Mouse (Mus musculus) MEL-GATA-1-ER (cell line): ENCODE data around the gene Auts2.

Source experiments
- DNase-seq: peaks from one replicate; pipeline ENCODE4 v3.0.0-alpha.2; 2012; ENCODE audit warnings: low read depth; ENCODE audit errors: extremely low read depth

Gene Auts2

GRCm38 (mm10) chr5:132268351-132268967 lies 274.7 kb downstream of the Auts2 start:
- no peak for DNase-seq

GRCm38 (mm10) chr5:132265015-132265414 lies 278.1 kb downstream of the Auts2 start:
- no peak for DNase-seq

DNA sequence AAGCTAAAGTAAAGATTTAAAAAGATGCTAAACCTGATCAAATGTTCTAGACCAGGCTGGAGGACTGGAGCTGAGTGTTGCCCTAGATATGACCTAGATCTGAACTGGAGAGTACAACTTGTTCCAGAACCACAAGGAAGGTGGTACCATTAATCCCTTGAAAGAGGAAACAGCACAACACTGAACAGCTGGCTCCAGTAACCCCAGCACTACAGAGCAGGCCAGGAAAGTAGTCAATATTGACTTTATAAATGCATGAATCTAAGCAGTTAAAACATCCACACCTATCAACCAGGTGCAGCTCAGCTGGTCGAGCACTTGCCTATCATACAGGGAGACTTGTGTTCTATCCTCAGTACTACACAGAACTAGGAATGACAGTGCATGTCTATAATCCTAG lies 281.4 kb downstream of the Auts2 start:
- no peak for DNase-seq

DNA sequence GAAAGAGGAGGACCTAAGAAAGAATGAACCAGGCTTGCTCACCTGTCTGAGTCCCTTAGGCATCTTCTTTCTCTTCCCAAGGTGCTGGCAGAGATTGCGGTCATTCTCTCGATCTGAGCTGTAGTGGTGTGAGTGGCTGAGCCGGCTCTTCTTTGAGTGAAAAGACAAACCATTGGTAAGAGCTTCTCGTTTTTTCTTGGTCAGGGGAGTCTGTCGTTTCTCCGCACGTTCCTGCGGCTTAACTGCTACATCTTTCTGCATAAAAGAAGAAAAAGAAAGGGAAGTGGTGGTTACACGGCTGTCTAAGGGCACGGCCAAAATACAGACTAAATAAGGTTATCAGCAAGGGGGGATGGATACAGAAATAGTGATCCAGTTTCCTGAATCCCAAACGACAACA lies 284.3 kb downstream of the Auts2 start:
- DNase-seq = no peak

- no peak for DNase-seq
Measured at GRCm38 (mm10) chr5:132255579-132255978, 287.6 kb downstream of the Auts2 start.

GRCm38 (mm10) chr5:132249523-132249922 lies 293.6 kb downstream of the Auts2 start:
- DNase-seq = no peak

DNA sequence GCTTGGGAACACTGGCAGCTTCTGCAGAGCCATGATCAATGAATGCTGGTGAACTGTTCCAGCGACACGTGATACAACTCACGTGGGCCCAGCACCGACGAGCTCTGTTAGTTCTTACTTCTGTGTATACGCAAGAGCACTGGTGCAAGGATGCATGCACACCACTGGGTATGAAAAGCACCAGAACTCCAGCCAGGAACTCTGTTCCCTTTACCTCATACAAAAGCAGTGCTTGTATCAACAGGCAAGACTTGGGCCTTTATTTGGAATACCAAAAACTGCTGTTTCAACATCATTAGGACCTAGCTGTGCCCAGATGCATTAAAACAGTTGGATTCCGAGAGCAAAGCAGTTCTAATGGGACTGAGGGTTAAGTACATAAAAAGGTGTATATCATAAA lies 295.1 kb downstream of the Auts2 start:
- no peak for DNase-seq

- DNase-seq = no peak
Measured at GRCm38 (mm10) chr5:132235460-132235859, 307.7 kb downstream of the Auts2 start.

- DNase-seq = no peak
Measured at GRCm38 (mm10) chr5:132234471-132234870, 308.7 kb downstream of the Auts2 start.

GRCm38 (mm10) chr5:132231280-132232047 lies 311.7 kb downstream of the Auts2 start:
- DNase-seq = no peak

- no peak for DNase-seq
Measured at GRCm38 (mm10) chr5:132229644-132230357, 313.3 kb downstream of the Auts2 start.

DNA sequence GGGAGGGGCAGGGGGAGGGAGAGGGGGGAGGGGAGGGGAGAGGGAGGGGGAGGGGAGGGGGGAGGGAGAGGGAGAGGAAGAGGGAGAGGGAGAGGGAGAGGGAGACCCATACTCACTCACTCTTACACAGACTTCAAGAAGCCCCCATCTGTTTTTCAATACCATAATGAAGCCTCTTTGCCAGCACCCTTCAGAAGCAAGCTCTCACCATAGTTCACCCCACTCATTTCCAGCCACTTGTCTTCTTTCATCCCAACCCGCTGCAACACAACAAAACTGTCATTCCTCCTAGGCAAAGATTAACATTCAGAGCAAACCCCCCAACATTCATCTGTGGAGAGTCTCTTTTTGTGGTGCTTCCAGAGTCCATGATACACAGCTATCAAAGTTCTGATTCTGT lies 314.1 kb downstream of the Auts2 start:
- no peak for DNase-seq

DNA sequence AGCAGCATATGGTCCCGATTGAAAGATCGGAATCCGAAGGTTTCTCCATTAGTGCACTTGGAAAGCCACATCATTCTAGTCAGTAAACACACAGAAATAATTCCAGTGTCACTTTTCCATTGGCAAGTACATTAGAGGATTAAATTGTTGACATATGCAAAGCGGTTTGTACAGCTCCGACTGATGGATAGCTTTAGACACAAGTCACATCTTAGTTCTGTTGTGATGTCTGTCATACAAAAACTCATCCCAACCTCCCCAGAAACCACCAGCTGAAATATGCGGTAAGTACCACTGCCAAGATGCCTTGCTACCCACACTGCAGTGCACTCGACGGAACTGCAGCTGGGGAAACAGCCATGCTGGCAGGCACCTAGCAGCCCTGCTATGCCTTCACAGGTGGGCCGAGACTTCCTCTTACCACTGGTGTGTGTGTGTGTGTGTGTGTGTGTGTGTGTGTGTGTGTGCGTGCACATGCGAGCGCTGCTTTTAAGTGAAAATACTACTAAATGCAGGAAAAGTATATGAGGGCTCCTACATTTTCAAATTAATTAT lies 322.7 kb downstream of the Auts2 start:
- DNase-seq = no peak

DNA sequence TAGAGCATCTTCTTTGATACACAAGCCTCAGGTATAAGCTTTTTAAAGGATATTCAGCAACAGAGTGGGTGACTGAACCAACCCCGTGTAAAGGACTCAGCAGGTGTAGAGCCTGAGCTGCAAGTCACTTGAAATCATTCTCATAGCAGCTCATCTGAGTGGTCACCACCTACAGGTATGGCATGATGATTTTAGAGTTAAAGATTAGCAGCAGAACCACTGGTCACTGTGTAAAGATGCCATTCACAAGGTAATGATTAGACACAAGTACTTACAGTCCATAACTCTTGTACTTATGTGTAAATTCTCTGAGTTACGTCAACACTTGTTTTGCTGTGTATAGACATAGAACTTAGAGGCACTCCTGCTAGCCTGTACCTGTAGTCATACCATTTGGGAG lies 327.0 kb downstream of the Auts2 start:
- no peak for DNase-seq

DNA sequence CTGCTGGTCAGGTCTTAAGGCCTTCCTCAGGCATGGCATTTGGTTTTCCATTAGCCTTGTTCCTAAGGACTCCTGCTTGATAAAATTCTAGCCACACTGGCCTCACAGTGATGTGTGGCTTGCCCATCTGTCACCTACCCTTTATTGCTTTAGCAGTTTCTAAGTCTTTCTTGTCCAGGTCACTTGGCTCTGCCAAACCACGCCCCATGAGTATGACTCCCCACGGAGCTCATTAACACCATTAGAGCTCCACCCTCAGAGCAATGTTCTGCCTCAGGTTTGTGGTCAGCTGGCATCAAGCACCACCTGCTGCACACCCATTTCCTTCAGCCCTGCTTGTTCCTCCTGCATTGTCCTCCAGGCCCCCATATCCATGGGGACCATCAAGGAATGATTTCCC lies 330.7 kb downstream of the Auts2 start:
- DNase-seq = no peak

GRCm38 (mm10) chr5:132209694-132210093 lies 333.4 kb downstream of the Auts2 start:
- no peak for DNase-seq

DNA sequence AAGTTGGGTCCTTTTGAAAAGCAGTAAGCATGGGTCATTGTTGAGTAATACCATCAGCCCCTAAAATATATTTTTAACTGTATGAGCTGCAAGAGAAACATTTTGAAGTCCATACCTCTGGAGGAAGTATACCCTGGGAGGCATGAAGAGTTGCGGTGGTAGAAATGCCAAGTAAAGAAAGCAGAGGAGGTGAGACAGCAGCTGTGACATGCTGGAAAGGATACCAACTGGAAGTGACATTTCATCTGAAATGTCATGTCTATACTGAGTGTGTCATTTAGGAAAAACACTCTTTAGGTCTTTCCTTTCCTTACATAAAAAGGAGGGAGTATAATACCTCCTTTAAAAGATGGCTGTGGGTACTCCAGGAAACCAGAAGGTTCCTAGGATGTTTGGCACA lies 336.9 kb downstream of the Auts2 start:
- DNase-seq = no peak

DNA sequence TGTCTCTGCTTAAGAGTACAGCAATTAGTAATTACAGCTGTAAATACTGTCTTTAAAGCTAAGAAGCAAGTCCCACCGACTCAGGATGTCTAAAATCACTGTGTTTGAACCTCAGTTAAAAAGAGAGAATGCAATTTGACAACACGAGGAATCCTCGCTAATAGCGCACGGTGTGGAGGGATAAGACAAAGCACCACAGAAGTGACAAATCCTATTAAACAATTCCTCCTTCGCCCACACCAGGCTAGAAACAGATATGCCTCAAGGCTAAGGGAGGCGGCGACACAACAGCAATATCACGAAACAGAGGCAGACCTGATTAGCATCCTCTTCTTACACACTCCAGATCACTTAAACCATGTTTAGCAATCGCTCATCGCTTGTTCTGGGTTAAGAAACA lies 339.3 kb downstream of the Auts2 start:
- no peak for DNase-seq

- no peak for DNase-seq
Measured at GRCm38 (mm10) chr5:132201077-132201645, 342.0 kb downstream of the Auts2 start.

GRCm38 (mm10) chr5:132200595-132200994 lies 342.5 kb downstream of the Auts2 start:
- no peak for DNase-seq

- no peak for DNase-seq
Measured at GRCm38 (mm10) chr5:132195048-132195533, 348.1 kb downstream of the Auts2 start.

GRCm38 (mm10) chr5:132190190-132190589 lies 353.0 kb downstream of the Auts2 start:
- no peak for DNase-seq
